Mouse (Mus musculus) erythroblast, embryonic 14.5 days (primary cell): ENCODE results near the gene Epb41l2.

Experiments used
- GATA1 ChIP-seq: IDR thresholded peaks from 2 replicates; pipeline ENCODE4 v1.6.1; 2012; ENCODE audit warnings: low read length, inconsistent platforms, mixed read lengths
- TAL1 ChIP-seq: IDR thresholded peaks from 3 replicates; pipeline ENCODE4 v1.6.1; 2012; ENCODE audit warnings: low read length, inconsistent platforms, mixed read lengths

DNA sequence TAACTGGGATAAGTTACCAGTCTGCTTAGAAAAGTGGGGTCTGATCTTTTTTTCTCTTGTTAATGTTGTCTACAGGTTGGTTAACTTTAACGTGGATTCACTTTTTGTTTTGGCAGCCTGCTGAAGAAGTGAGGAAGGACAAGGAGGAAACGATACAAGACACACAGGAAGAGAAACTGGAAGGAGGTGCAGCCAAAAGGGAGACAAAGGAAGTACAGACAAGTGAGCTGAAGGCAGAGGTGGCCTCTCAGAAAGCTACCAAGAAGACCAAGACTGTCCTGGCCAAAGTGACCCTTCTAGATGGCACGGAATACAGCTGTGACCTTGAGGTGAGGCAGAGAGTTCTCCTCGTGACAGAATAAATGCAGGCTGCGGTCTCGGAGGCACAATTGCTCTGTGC is 84.0 kb downstream of the Epb41l2 start:
- TF ChIP-seq TAL1 (no peak), GATA1 (no peak)
